Mouse (Mus musculus): ENCODE results near the gene Rhox3a2.
"Not testable (repeated sequence)": the region's sequence is repeated elsewhere in the genome, so short reads cannot be mapped to it uniquely, and the experiment has no call there.

The Rhox3a2 gene

DNA sequence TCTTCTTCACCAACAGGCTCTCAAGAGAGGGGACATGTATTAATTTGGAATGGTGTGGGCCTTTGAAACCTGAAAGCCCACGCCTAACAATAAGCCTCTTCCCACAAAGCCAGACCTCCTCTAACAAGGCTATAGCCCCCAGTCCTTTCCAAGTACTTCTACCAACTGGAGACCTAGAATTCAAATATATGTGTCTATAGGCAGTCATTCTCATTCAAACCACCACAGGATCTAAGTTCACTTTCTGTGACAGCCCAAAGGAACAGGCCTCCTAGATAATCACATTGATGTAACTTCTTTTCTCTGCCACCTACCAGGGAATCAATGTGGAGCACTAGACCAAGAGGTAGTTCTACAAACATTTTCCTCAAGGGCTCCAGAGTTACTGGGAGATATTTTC, at the start of gene Rhox3a2:
Rhox3a2 (plus strand) TSS at position 301 of the 400 bp plus-strand sequence.
- not testable (repeated sequence) for DNase-seq

DNA sequence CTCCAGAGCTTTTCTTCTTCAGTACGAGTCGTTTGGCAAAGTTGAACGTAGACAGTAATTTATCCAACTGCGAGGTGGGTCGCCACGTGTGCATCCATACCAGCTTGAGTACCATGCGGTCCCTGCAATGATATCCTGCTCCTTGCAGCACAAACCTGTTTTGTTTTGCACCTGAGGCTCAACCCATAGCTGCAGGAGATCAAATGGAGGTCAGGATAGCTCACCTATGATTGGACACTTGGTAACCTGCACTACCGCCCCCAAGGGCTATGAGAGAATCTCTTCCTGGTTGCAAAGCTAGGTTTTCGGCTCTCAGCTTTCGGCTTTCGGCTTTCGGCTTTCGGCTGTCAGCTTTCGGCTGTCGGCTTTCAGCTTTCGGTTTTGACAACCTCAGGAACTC, 10.7 kb downstream of the Rhox3a2 start, which contains the start of gene Rhox4a2:
Rhox4a2 (plus strand) TSS at position 301 of the 400 bp plus-strand sequence.
- not testable (repeated sequence) for DNase-seq

DNA sequence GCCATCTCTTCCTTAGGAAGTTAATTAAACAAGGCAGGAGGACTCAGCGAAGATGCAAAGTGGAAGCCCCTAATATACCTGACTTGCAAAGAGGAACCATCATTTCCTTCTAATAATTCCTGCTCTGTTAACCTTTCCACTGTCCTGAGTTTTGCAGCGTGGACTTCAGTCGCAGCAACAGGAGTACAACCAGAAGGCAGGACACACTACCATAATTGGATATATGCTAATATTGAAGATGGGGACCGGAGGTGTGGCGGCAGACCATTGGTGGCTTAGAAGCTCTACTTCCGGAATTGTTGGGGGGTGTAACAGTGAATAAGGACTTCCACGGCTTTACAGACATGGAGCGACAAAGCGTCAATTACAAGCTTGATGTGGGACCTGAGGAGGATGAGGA, 31.9 kb downstream of the Rhox3a2 start, which contains the start of gene Rhox2b:
Rhox2b (plus strand) TSS at position 301 of the 400 bp plus-strand sequence.
- DNase-seq: not testable (repeated sequence)

- DNase-seq: not testable (repeated sequence)
Measured at GRCm38 (mm10) chrX:37432194-37432593, 52.4 kb downstream of the Rhox3a2 start, which contains the start of gene Rhox4b. Gene Rhox4b (plus strand): TSS chrX:37432494.
